Comparison of ENCODE assay signal across 9 mouse cellular contexts in genomic region chr7:43495343-43496021, GRCm38 (mm10). TPM values are rescaled to one million over a fixed set of nuclear protein-coding genes. Genes with fewer than 3 reads are reported as not detected.
DNase-seq lines count a peak whose midpoint lies in the region; ATAC-seq and TF ChIP-seq lines count a peak whose summit lies in the region.
"Had no signal": no experiment of that assay in that cellular context is flagged by ENCODE, and none has a peak within 500 bp of the region (broad histone marks: within the 10 kb centered on the region; RNA-seq: fewer than 3 reads in every experiment).

No protein-coding gene starts in this region.

- TF ChIP-seq POLR2A in limb, embryonic 14.5 days (IDR thresholded peaks at IDR 0.05; ENCODE audit: borderline replicate concordance, extremely low read depth, insufficient read depth, insufficient read length), result no peak

- DNase-seq in limb, embryonic 11.5 days (ENCODE audit: low spot score), result peak; percentile 48
- DNase-seq in limb, embryonic 10.5 days (ENCODE audit: low spot score), result no peak
- DNase-seq in adrenal gland, adult 18-20 months (ENCODE audit: low spot score in 2 of 2), result peak; percentile 21 to 48
- peak; percentile 31 for DNase-seq in embryo, embryonic 9.5 days (ENCODE audit: extremely low spot score)
- peak; percentile 34 for DNase-seq in induced T-regulatory cell, adult 2 months (ENCODE audit: low read depth)
- peak; percentile 33 for DNase-seq in limb, embryonic 14.5 days (ENCODE audit: low spot score)
- peak; percentile 28 for DNase-seq in retina, adult 2 months (ENCODE audit: low read depth, low spot score)
- no peak for DNase-seq in gastrocnemius, postnatal 36 days

- H3K4me3 ChIP-seq in limb, embryonic 11.5 days (ENCODE audit: low read depth, low read length), result no peak overlapping the region
- no peak overlapping the region for H3K4me3 ChIP-seq in limb, embryonic 10.5 days
- no peak overlapping the region for H3K4me3 ChIP-seq in limb, embryonic 14.5 days (replicated peaks; ENCODE audit: low read length)

- WGBS in limb, embryonic 11.5 days, result 16% methylated on average over 21 of the region's 21 CpGs
- WGBS in limb, embryonic 10.5 days, result 14% methylated on average over 21 of the region's 21 CpGs
- WGBS in limb, embryonic 14.5 days, result 14% methylated on average over 21 of the region's 21 CpGs

- H3K4me2 ChIP-seq in limb, embryonic 11.5 days (ENCODE audit: low read depth, severe bottlenecking), result no peak overlapping the region
- H3K4me2 ChIP-seq in limb, embryonic 14.5 days (replicated peaks; ENCODE audit: low read depth, low read length, severe bottlenecking), result no peak overlapping the region

- H3K27me3 ChIP-seq in limb, embryonic 11.5 days (ENCODE audit: control insufficient read depth, insufficient read depth, low read length), result no peaks in the 10 kb centered on the region
- H3K27me3 ChIP-seq in limb, embryonic 10.5 days (ENCODE audit: low read depth, poor library complexity, severe bottlenecking), result peaks cover 48% of the 10 kb centered on the region
- no peaks in the 10 kb centered on the region for H3K27me3 ChIP-seq in limb, embryonic 14.5 days (ENCODE audit: control insufficient read depth, insufficient read depth, low read length)

- no peaks in the 10 kb centered on the region; the same call in 1 of the 2 replicates for H3K9me3 ChIP-seq in limb, embryonic 11.5 days (ENCODE audit: control insufficient read depth, low read length)
- H3K9me3 ChIP-seq in limb, embryonic 10.5 days (replicated peaks), result 0 out of 2 replicates have a peak, but pooled peaks cover 2% of the 10 kb centered on the region
- no peaks in the 10 kb centered on the region for H3K9me3 ChIP-seq in limb, embryonic 14.5 days (ENCODE audit: control insufficient read depth, low read length)

- no peaks in the 10 kb centered on the region for H3K36me3 ChIP-seq in limb, embryonic 11.5 days (ENCODE audit: control insufficient read depth, insufficient read depth, low read length)
- no peaks in the 10 kb centered on the region for H3K36me3 ChIP-seq in limb, embryonic 10.5 days
- H3K36me3 ChIP-seq in limb, embryonic 14.5 days (ENCODE audit: control insufficient read depth, insufficient read depth, low read length), result no peaks in the 10 kb centered on the region

- H3K27ac ChIP-seq in limb, embryonic 11.5 days (replicated peaks; ENCODE audit: low read depth, low read length), result no peak overlapping the region
- no peak overlapping the region for H3K27ac ChIP-seq in limb, embryonic 10.5 days
- H3K27ac ChIP-seq in limb, embryonic 14.5 days (replicated peaks; ENCODE audit: low read depth, low read length), result no peak overlapping the region

- H3K9ac ChIP-seq in limb, embryonic 11.5 days (ENCODE audit: low read length), result no peak overlapping the region
- H3K9ac ChIP-seq in limb, embryonic 14.5 days (ENCODE audit: low read depth, low read length, severe bottlenecking), result no peak overlapping the region

- 0 out of 2 replicates have a peak, but pooled peaks have one; percentile 41 for ATAC-seq in limb, embryonic 11.5 days (ENCODE audit: insufficient number of reproducible peaks, low FRiP score, low TSS enrichment, low read depth)
- no peak for ATAC-seq in limb, embryonic 14.5 days (ENCODE audit: low FRiP score, low read depth)

- H3K4me1 ChIP-seq in limb, embryonic 11.5 days (ENCODE audit: control insufficient read depth, insufficient read depth, low read length), result no peaks in the 10 kb centered on the region
- H3K4me1 ChIP-seq in limb, embryonic 10.5 days, result peaks cover 4% of the 10 kb centered on the region
- no peaks in the 10 kb centered on the region for H3K4me1 ChIP-seq in limb, embryonic 14.5 days (ENCODE audit: control insufficient read depth, insufficient read depth, low read length)

- intact Hi-C loops in gastrocnemius, postnatal 36 days (cut with DNase I), result no loop called here

RNA-seq across cellular contexts. Expression of gene Iglon5, which starts 5.6 kb away (rescaled TPM):
- 0.79 and 1.2 TPM in 2 replicates for polyA plus RNA-seq in limb, embryonic 11.5 days (2014; fragmentation: Nextera tagmentation; extraction: Ambion mirVana)
- 0.21 and 0.46 TPM in 2 replicates for polyA plus RNA-seq in limb, embryonic 10.5 days (2016; fragmentation: Nextera tagmentation; extraction: Ambion mirVana)
- total RNA-seq in adrenal gland, adult 18-20 months (2021), result 1 to 10 TPM; 1.3 to 1.5 TPM
- polyA plus RNA-seq in limb, embryonic 14.5 days (2012; rRNA removed), result 25.1 and 34.7 TPM in 2 replicates
- 1.1 and 1.2 TPM in 2 replicates for polyA plus RNA-seq in limb, embryonic 14.5 days (2014; fragmentation: Nextera tagmentation; extraction: Ambion mirVana)
- under 1 TPM; 0.23 to 0.27 TPM for total RNA-seq in gastrocnemius, postnatal 36 days (2021)

RNA-seq across cellular contexts. Expression of gene 4931406B18Rik, which starts 10.3 kb away (rescaled TPM):
- not detected in 2 replicates for polyA plus RNA-seq in limb, embryonic 11.5 days (2014; fragmentation: Nextera tagmentation; extraction: Ambion mirVana)
- polyA plus RNA-seq in limb, embryonic 10.5 days (2016; fragmentation: Nextera tagmentation; extraction: Ambion mirVana), result not detected in 2 replicates
- not detected for total RNA-seq in adrenal gland, adult 18-20 months (2021)
- polyA plus RNA-seq in limb, embryonic 14.5 days (2012; rRNA removed), result not detected in 2 replicates
- not detected in 2 replicates for polyA plus RNA-seq in limb, embryonic 14.5 days (2014; fragmentation: Nextera tagmentation; extraction: Ambion mirVana)
- not detected for total RNA-seq in gastrocnemius, postnatal 36 days (2021)
- total RNA-seq: left cerebral cortex, adult 8-10 months had no signal

RNA-seq across cellular contexts. Expression of gene Vsig10l, which starts 32.5 kb away (rescaled TPM):
- polyA plus RNA-seq in limb, embryonic 11.5 days (2014; fragmentation: Nextera tagmentation; extraction: Ambion mirVana), result 1.4 and 2.0 TPM in 2 replicates
- polyA plus RNA-seq in limb, embryonic 10.5 days (2016; fragmentation: Nextera tagmentation; extraction: Ambion mirVana), result 1.2 and 1.3 TPM in 2 replicates
- total RNA-seq in adrenal gland, adult 18-20 months (2021), result 1 to 10 TPM; 1.6 to 4.2 TPM
- polyA plus RNA-seq in limb, embryonic 14.5 days (2012; rRNA removed), result 6.6 and 8.4 TPM in 2 replicates
- polyA plus RNA-seq in limb, embryonic 14.5 days (2014; fragmentation: Nextera tagmentation; extraction: Ambion mirVana), result 4.0 and 5.0 TPM in 2 replicates
- total RNA-seq in gastrocnemius, postnatal 36 days (2021), result 1 to 10 TPM; 1.7 TPM

RNA-seq across cellular contexts. Expression of gene Cd33, which starts 48.7 kb away (rescaled TPM):
- polyA plus RNA-seq in limb, embryonic 11.5 days (2014; fragmentation: Nextera tagmentation; extraction: Ambion mirVana), result 0.98 and 1.2 TPM in 2 replicates
- polyA plus RNA-seq in limb, embryonic 10.5 days (2016; fragmentation: Nextera tagmentation; extraction: Ambion mirVana), result 0.48 and 0.59 TPM in 2 replicates
- 1 to 10 TPM; 3.3 to 5.4 TPM for total RNA-seq in adrenal gland, adult 18-20 months (2021)
- polyA plus RNA-seq in limb, embryonic 14.5 days (2012; rRNA removed), result 2.4 and 3.0 TPM in 2 replicates
- polyA plus RNA-seq in limb, embryonic 14.5 days (2014; fragmentation: Nextera tagmentation; extraction: Ambion mirVana), result 2.9 and 3.1 TPM in 2 replicates
- total RNA-seq in gastrocnemius, postnatal 36 days (2021), result under 1 TPM; 0.62 to 0.82 TPM

RNA-seq across cellular contexts. Expression of gene Gm45233, which starts 51.6 kb away (rescaled TPM):
- polyA plus RNA-seq in limb, embryonic 11.5 days (2014; fragmentation: Nextera tagmentation; extraction: Ambion mirVana), result 0.31 TPM in 1 of 2 replicates, not detected in the other
- 0.78 TPM in 1 of 2 replicates, not detected in the other for polyA plus RNA-seq in limb, embryonic 10.5 days (2016; fragmentation: Nextera tagmentation; extraction: Ambion mirVana)
- total RNA-seq in adrenal gland, adult 18-20 months (2021), result under 1 TPM in 1 of 2 experiments, not detected in 1; 0.43 TPM
- 1.0 and 3.2 TPM in 2 replicates for polyA plus RNA-seq in limb, embryonic 14.5 days (2012; rRNA removed)
- 0.26 and 0.63 TPM in 2 replicates for polyA plus RNA-seq in limb, embryonic 14.5 days (2014; fragmentation: Nextera tagmentation; extraction: Ambion mirVana)
- total RNA-seq in gastrocnemius, postnatal 36 days (2021), result under 1 TPM in 1 of 2 experiments, not detected in 1; 0.79 TPM

Comparison
In these comparisons a context has a peak if more than half of its experiments do, and no peak if none do; other contexts are left out.
1. DNase-seq: peak in limb, embryonic 11.5 days (single experiment), adrenal gland, adult 18-20 months (2 of 2), embryo, embryonic 9.5 days (single experiment), induced T-regulatory cell, adult 2 months (single experiment), limb, embryonic 14.5 days (single experiment) and retina, adult 2 months (single experiment); none in limb, embryonic 10.5 days (single experiment) and gastrocnemius, postnatal 36 days (0 of 2).